Comparison of ENCODE assay signal across 34 mouse cellular contexts in genomic region chr17:51191381-51191780, GRCm38 (mm10).
"Had no signal": no experiment of that assay in that cellular context is flagged by ENCODE, and none has a peak within 500 bp of the region (broad histone marks: within the 10 kb centered on the region; RNA-seq: fewer than 3 reads in every experiment).

No protein-coding gene starts in this region.

- H3K9ac ChIP-seq: heart, embryonic 13.5 days; heart, embryonic 15.5 days; hindbrain, embryonic 12.5 days; hindbrain, embryonic 13.5 days; hindbrain, embryonic 14.5 days; hindbrain, embryonic 15.5 days; intestine, embryonic 15.5 days; kidney, embryonic 15.5 days had no signal

- ATAC-seq: hindbrain, embryonic 16.5 days; hindbrain, postnatal 0 days; inflammation-experienced regulatory T-cells, adult 6 months; intestine, embryonic 15.5 days; intestine, embryonic 16.5 days; intestine, postnatal 0 days had no signal

- H3K4me3 ChIP-seq: heart, embryonic 13.5 days; heart, embryonic 15.5 days; hindbrain, embryonic 10.5 days; hindbrain, embryonic 12.5 days; hindbrain, embryonic 13.5 days; hindbrain, embryonic 15.5 days; intestine, embryonic 15.5 days; kidney, embryonic 15.5 days; layer of hippocampus, adult 2 months; left cerebral cortex, adult 2 months had no signal

- H3K9me3 ChIP-seq: heart, embryonic 13.5 days; heart, embryonic 15.5 days; hindbrain, embryonic 10.5 days; hindbrain, embryonic 12.5 days; hindbrain, embryonic 13.5 days; hindbrain, embryonic 15.5 days; intestine, embryonic 15.5 days; kidney, embryonic 15.5 days had no signal

- DNase-seq: heart, postnatal 10 days; heart, postnatal 14 days; heart, postnatal 36 days; heart, postnatal 4 days; kidney, adult 11 months; kidney, adult 18-20 months; kidney, adult 2 months; kidney, adult 8-10 months; kidney, adult 9 months; kidney, postnatal 10 days; kidney, postnatal 14 days; kidney, postnatal 25 days; kidney, postnatal 36 days; kidney, postnatal 4 days; layer of hippocampus, adult 9-11 months; layer of hippocampus, postnatal 36 days had no signal

- H3K27me3 ChIP-seq: heart, embryonic 13.5 days; heart, embryonic 15.5 days; hindbrain, embryonic 12.5 days; hindbrain, embryonic 13.5 days; hindbrain, embryonic 15.5 days; intestine, embryonic 15.5 days; kidney, embryonic 15.5 days had no signal

- H3K36me3 ChIP-seq: heart, embryonic 13.5 days; heart, embryonic 15.5 days; hindbrain, embryonic 10.5 days; hindbrain, embryonic 12.5 days; hindbrain, embryonic 13.5 days; hindbrain, embryonic 15.5 days; intestine, embryonic 15.5 days; kidney, embryonic 15.5 days had no signal

- H3K4me1 ChIP-seq: heart, embryonic 13.5 days; heart, embryonic 15.5 days; hindbrain, embryonic 10.5 days; hindbrain, embryonic 12.5 days; hindbrain, embryonic 13.5 days; hindbrain, embryonic 15.5 days; intestine, embryonic 15.5 days; kidney, embryonic 15.5 days had no signal

- H3K4me2 ChIP-seq: heart, embryonic 11.5 days; heart, embryonic 13.5 days; heart, embryonic 15.5 days; hindbrain, embryonic 12.5 days; hindbrain, embryonic 13.5 days; hindbrain, embryonic 14.5 days; hindbrain, embryonic 15.5 days; intestine, embryonic 15.5 days; kidney, embryonic 15.5 days had no signal

- H3K27ac ChIP-seq: heart, embryonic 13.5 days; heart, embryonic 15.5 days; hindbrain, embryonic 10.5 days; hindbrain, embryonic 12.5 days; hindbrain, embryonic 13.5 days; hindbrain, embryonic 14.5 days; hindbrain, embryonic 15.5 days; hindbrain, postnatal 0 days; intestine, embryonic 15.5 days; kidney, embryonic 15.5 days; kidney, postnatal 0 days; layer of hippocampus, adult 2 months; left cerebral cortex, adult 2 months had no signal
